Mouse (Mus musculus): ENCODE measurements at regions not wholly inside any gene's neighbourhood (a gene's known extent, or its start where the extent isn't known, plus 50 kb on each side); places are given as distances from the start of the nearest gene placed in this dataset.

- Histone ChIP-seq H3K36me3 (replicated peaks; ENCODE audit: insufficient read depth, low read length) (no peaks in the 10 kb centered on the region), H3K4me1 (ENCODE audit: insufficient read depth) (no peaks in the 10 kb centered on the region), H3K9me3 (ENCODE audit: low read length) (no peaks in the 10 kb centered on the region), H3K27me3 (ENCODE audit: insufficient read depth, low read length) (no peaks in the 10 kb centered on the region), H3K4me3 (ENCODE audit: low read depth, low read length) (no peak overlapping the region), H3K4me2 (ENCODE audit: low read depth, low read length) (no peak overlapping the region), H3K27ac (ENCODE audit: low read depth) (no peak overlapping the region), H3K9ac (replicated peaks) (no peak overlapping the region)
- 73% methylated on average over 4 of the region's 4 CpGs for WGBS (ENCODE audit: insufficient replicate concordance)
- ATAC-seq (no peak), DNase-seq (no peak)
- TF ChIP-seq CTCF (IDR thresholded peaks at IDR 0.05; ENCODE audit: low read depth) (no peak), EP300 (IDR thresholded peaks at IDR 0.05; ENCODE audit: low read depth) (no peak)
Observed at GRCm38 (mm10) chr2:138744806-138745205, 488.4 kb downstream of the Btbd3 start.

GRCm38 (mm10) chr2:138760439-138760963, 504.1 kb downstream of the Btbd3 start:
- ATAC-seq (no peak), DNase-seq (no peak)
- 70% methylated on average over 3 of the region's 3 CpGs for WGBS (ENCODE audit: insufficient replicate concordance)
- H3K4me3 ChIP-seq (ENCODE audit: low read depth, low read length), result no peak overlapping the region
- H3K27me3 ChIP-seq (ENCODE audit: insufficient read depth, low read length), result no peaks in the 10 kb centered on the region
- no peak overlapping the region for H3K9ac ChIP-seq (replicated peaks)
- no peak overlapping the region for H3K27ac ChIP-seq (ENCODE audit: low read depth)
- H3K4me2 ChIP-seq (ENCODE audit: low read depth, low read length), result no peak overlapping the region
- no peaks in the 10 kb centered on the region for H3K9me3 ChIP-seq (ENCODE audit: low read length)
- H3K36me3 ChIP-seq (replicated peaks; ENCODE audit: insufficient read depth, low read length), result no peaks in the 10 kb centered on the region
- TF ChIP-seq EP300 (IDR thresholded peaks at IDR 0.05; ENCODE audit: low read depth) (no peak), CTCF (IDR thresholded peaks at IDR 0.05; ENCODE audit: low read depth) (no peak)
- H3K4me1 ChIP-seq (ENCODE audit: insufficient read depth), result no peaks in the 10 kb centered on the region

GRCm38 (mm10) chr2:138761400-138761799, 505.0 kb downstream of the Btbd3 start:
- no peak for DNase-seq
- H3K27ac ChIP-seq (ENCODE audit: low read depth), result no peak overlapping the region
- H3K4me1 ChIP-seq (ENCODE audit: insufficient read depth), result no peaks in the 10 kb centered on the region
- H3K9ac ChIP-seq (replicated peaks), result no peak overlapping the region
- no peaks in the 10 kb centered on the region for H3K36me3 ChIP-seq (replicated peaks; ENCODE audit: insufficient read depth, low read length)
- ATAC-seq, result no peak
- WGBS (ENCODE audit: insufficient replicate concordance), result 77% methylated on average over 1 of the region's 1 CpGs
- no peaks in the 10 kb centered on the region for H3K27me3 ChIP-seq (ENCODE audit: insufficient read depth, low read length)
- no peaks in the 10 kb centered on the region for H3K9me3 ChIP-seq (ENCODE audit: low read length)
- no peak overlapping the region for H3K4me2 ChIP-seq (ENCODE audit: low read depth, low read length)
- TF ChIP-seq EP300 (IDR thresholded peaks at IDR 0.05; ENCODE audit: low read depth) (no peak), CTCF (IDR thresholded peaks at IDR 0.05; ENCODE audit: low read depth) (no peak)
- no peak overlapping the region for H3K4me3 ChIP-seq (ENCODE audit: low read depth, low read length)

- no peak for ATAC-seq
- Histone ChIP-seq H3K9me3 (ENCODE audit: low read length) (no peaks in the 10 kb centered on the region), H3K4me3 (ENCODE audit: low read depth, low read length) (no peak overlapping the region), H3K4me2 (ENCODE audit: low read depth, low read length) (no peak overlapping the region), H3K27ac (ENCODE audit: low read depth) (no peak overlapping the region), H3K36me3 (replicated peaks; ENCODE audit: insufficient read depth, low read length) (no peaks in the 10 kb centered on the region), H3K4me1 (ENCODE audit: insufficient read depth) (no peaks in the 10 kb centered on the region), H3K9ac (replicated peaks) (no peak overlapping the region), H3K27me3 (ENCODE audit: insufficient read depth, low read length) (no peaks in the 10 kb centered on the region)
- no peak for DNase-seq
- WGBS (ENCODE audit: insufficient replicate concordance), result 73% methylated on average over 9 of the region's 9 CpGs
- TF ChIP-seq CTCF (IDR thresholded peaks at IDR 0.05; ENCODE audit: low read depth), result no peak
- no peak for TF ChIP-seq EP300 (IDR thresholded peaks at IDR 0.05; ENCODE audit: low read depth)
Observed at GRCm38 (mm10) chr2:138766275-138766842, 510.0 kb downstream of the Btbd3 start.

- TF ChIP-seq EP300 (IDR thresholded peaks at IDR 0.05; ENCODE audit: low read depth), result no peak
- no peak for ATAC-seq
- WGBS (ENCODE audit: insufficient replicate concordance), result 86% methylated on average over 3 of the region's 3 CpGs
- H3K27ac ChIP-seq (ENCODE audit: low read depth), result no peak overlapping the region
- DNase-seq, result no peak
- no peak overlapping the region for H3K4me2 ChIP-seq (ENCODE audit: low read depth, low read length)
- H3K36me3 ChIP-seq (replicated peaks; ENCODE audit: insufficient read depth, low read length), result no peaks in the 10 kb centered on the region
- H3K4me3 ChIP-seq (ENCODE audit: low read depth, low read length), result no peak overlapping the region
- no peaks in the 10 kb centered on the region for H3K4me1 ChIP-seq (ENCODE audit: insufficient read depth)
- H3K27me3 ChIP-seq (ENCODE audit: insufficient read depth, low read length), result no peaks in the 10 kb centered on the region
- no peak overlapping the region for H3K9ac ChIP-seq (replicated peaks)
- H3K9me3 ChIP-seq (ENCODE audit: low read length), result no peaks in the 10 kb centered on the region
Observed at GRCm38 (mm10) chr2:138783781-138784180, 527.4 kb downstream of the Btbd3 start.

- H3K9me3 ChIP-seq (ENCODE audit: low read length), result no peaks in the 10 kb centered on the region
- TF ChIP-seq EP300 (IDR thresholded peaks at IDR 0.05; ENCODE audit: low read depth), result no peak
- no peak for TF ChIP-seq CTCF (IDR thresholded peaks at IDR 0.05; ENCODE audit: low read depth)
- H3K4me2 ChIP-seq (ENCODE audit: low read depth, low read length), result no peak overlapping the region
- H3K4me1 ChIP-seq (ENCODE audit: insufficient read depth), result no peaks in the 10 kb centered on the region
- H3K4me3 ChIP-seq (ENCODE audit: low read depth, low read length), result no peak overlapping the region
- 74% methylated on average over 6 of the region's 6 CpGs for WGBS (ENCODE audit: insufficient replicate concordance)
- DNase-seq (no peak), ATAC-seq (no peak)
- H3K27me3 ChIP-seq (ENCODE audit: insufficient read depth, low read length), result no peaks in the 10 kb centered on the region
- H3K9ac ChIP-seq (replicated peaks), result no peak overlapping the region
- H3K36me3 ChIP-seq (replicated peaks; ENCODE audit: insufficient read depth, low read length), result no peaks in the 10 kb centered on the region
- H3K27ac ChIP-seq (ENCODE audit: low read depth), result no peak overlapping the region
Observed at GRCm38 (mm10) chr2:138792711-138793450, 536.5 kb downstream of the Btbd3 start.

Measured in liver, postnatal 0 days (tissue).